Mouse (Mus musculus): ENCODE data around the gene Hras.

DNA sequence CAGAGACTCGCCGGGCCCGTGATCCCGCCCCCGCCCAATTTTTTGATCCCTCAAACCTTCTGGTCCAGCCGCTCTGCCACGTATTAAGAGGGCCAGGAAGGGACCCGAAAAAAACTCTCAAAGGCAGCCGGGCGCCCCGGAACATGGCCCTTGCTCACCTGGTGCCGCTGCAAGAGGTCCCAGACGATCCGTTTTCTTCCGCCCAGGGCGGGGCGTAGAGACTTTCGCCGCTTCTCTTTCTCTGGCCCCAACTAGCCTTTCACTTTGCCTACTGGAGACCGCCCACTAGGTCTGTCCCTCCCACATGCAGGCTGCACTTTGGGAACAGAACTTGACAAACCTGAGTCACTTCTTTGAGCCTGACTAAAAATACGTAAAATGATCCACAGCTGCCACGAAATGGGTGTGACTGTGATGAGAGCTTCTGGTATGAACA is 25.3 kb downstream of the Hras start:
- TF ChIP-seq CTCF (IDR thresholded peaks at IDR 0.05; ENCODE audit: extremely low read depth, insufficient read depth, insufficient read length, insufficient replicate concordance) (no peak), POLR2A (IDR thresholded peaks at IDR 0.05; ENCODE audit: low read depth, low read length) (no peak)
